ENCODE assay signal across 8 mouse cellular contexts in the genomic region with DNA sequence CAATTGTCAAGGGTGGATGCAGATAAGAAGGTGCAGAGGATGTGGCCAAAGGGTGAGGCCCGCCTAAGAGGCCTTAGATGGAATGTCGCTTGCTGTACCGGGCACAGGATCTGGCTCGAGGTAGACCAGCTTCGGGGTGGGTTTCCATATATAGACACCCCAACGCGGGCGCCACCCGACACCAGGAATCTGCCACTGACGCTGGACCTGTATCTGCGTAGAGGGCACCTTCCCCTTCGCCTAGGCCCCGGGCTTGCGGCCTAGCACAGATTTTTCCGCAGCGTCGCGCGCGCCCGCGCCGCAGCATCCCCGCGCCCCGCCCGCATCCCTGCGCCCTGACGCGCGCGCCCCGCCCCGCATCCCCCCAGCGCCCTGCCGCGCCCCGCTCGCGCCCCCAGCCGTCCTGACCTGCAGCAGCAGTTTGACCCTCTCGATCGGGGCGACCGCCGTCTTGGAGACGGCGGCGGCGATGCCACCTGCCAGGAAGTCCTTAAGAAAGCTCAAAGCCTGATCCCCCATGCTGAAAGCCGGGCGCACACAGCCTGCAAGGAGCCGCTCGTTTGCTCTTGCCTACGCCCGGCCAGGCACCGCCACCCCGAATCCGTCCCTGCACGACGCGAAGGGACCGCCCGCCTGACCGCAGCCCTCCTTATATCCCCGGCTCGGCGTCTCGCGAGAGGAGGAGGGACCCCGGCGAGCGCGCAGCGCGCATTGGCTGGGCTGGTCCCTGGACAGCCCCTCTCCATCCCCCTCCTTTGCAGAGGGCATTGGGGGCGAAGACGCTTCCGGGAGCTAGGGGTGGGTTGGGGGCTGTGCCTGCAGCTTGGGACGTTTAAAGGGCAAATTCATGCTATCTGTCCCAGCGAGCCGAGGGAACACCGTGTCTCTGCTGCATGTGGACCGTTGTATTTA. TPM values are rescaled to one million over a fixed set of nuclear protein-coding genes. Genes with fewer than 3 reads are reported as not detected.
A peak's percentile ranks its signal among the peaks of the same experiment; 100 is the strongest.
DNase-seq lines count a peak whose midpoint lies in the region; ATAC-seq lines count a peak whose summit lies in the region.

A gene (minus strand): TSS at position 881 of the 912 bp plus-strand sequence.

- under 1% methylated on average over 84 of the region's 84 CpGs for WGBS in hindbrain, embryonic 14.5 days

- ATAC-seq in hindbrain, embryonic 14.5 days (ENCODE audit: low FRiP score), result peak; percentile 98

- no peaks in the 10 kb centered on the region for H3K27me3 ChIP-seq in hindbrain, embryonic 14.5 days (ENCODE audit: control insufficient read depth, insufficient read depth, low read length)

- H3K4me1 ChIP-seq in hindbrain, embryonic 14.5 days (replicated peaks; ENCODE audit: control insufficient read depth, insufficient read depth, low read length), result peaks cover 33% of the 10 kb centered on the region

- peak within 1 kb of the TSS; percentile 96 for H3K9ac ChIP-seq in hindbrain, embryonic 14.5 days

- H3K36me3 ChIP-seq in hindbrain, embryonic 14.5 days (replicated peaks; ENCODE audit: control insufficient read depth, insufficient read depth), result peaks cover 38% of the 10 kb centered on the region

- DNase-seq in Muller cell, postnatal 12 days (ENCODE audit: inconsistent ontology term), result peak; percentile 98
- DNase-seq in cerebellum, postnatal 10 days, result peak; percentile 99
- DNase-seq in frontal cortex, postnatal 25 days (ENCODE audit: low spot score in 2 of 2), result peak; percentile 91 to 96
- DNase-seq in hindbrain, embryonic 14.5 days (ENCODE audit: low spot score), result peak; percentile 94
- DNase-seq in layer of hippocampus, postnatal 36 days, result peak; percentile 97
- DNase-seq in lung, postnatal 36 days, result peak; percentile 96
- peak; percentile 98 for DNase-seq in retina, postnatal 1 day
- peak; percentile 94 to 95 for DNase-seq in urinary bladder, adult 18-20 months (ENCODE audit: low spot score in 2 of 2)

- peak within 1 kb of the TSS; percentile 91 for H3K4me2 ChIP-seq in hindbrain, embryonic 14.5 days (replicated peaks)

- peak within 1 kb of the TSS; percentile 95 for H3K27ac ChIP-seq in hindbrain, embryonic 14.5 days

- peak within 1 kb of the TSS; percentile 78 for H3K4me3 ChIP-seq in hindbrain, embryonic 14.5 days (replicated peaks; ENCODE audit: low read length)

- no peaks in the 10 kb centered on the region for H3K9me3 ChIP-seq in hindbrain, embryonic 14.5 days (ENCODE audit: control insufficient read depth, low read length)

RNA-seq across cellular contexts. Expression of the gene that starts here (rescaled TPM):
- 971 and 973 TPM in 2 replicates for polyA plus RNA-seq in hindbrain, embryonic 14.5 days (2014; fragmentation: Nextera tagmentation; extraction: Ambion mirVana)
- 100 to 1,000 TPM; 537 to 580 TPM for total RNA-seq in layer of hippocampus, postnatal 36 days (2021)

Comparison
In these comparisons a context has a peak if more than half of its experiments do, and no peak if none do; other contexts are left out.
1. Peak in every context shown above with its lines: DNase-seq, ATAC-seq, H3K4me3 ChIP-seq and H3K27ac ChIP-seq.